Mouse (Mus musculus): ENCODE results near the gene Skiv2l.

Skiv2l gene

GRCm38 (mm10) chr17:34849722-34850516, at the start of gene Skiv2l, which contains the start of gene Nelfe:
Skiv2l (minus strand) TSS chr17:34850210.
Nelfe (plus strand) TSS chr17:34850391.
- peak; percentile 98 for DNase-seq (ENCODE audit: low spot score)

- peak; percentile 28 for DNase-seq (ENCODE audit: low spot score)
Observed at GRCm38 (mm10) chr17:34899053-34899889, 49.3 kb upstream of the Skiv2l start.

- DNase-seq (ENCODE audit: low spot score), result no peak
Observed at GRCm38 (mm10) chr17:34898706-34899052, 48.7 kb upstream of the Skiv2l start.

- peak; percentile 74 for DNase-seq (ENCODE audit: low spot score)
Observed at GRCm38 (mm10) chr17:34898160-34898586, 48.2 kb upstream of the Skiv2l start, which contains the start of the genes C2 and Ehmt2. C2 (minus strand) TSS chr17:34898265. Ehmt2 (plus strand) TSS chr17:34898469.

- peak; percentile 46 for DNase-seq (ENCODE audit: low spot score)
Observed at GRCm38 (mm10) chr17:34897373-34898159, 47.6 kb upstream of the Skiv2l start.

GRCm38 (mm10) chr17:34896366-34896765, 46.4 kb upstream of the Skiv2l start:
- DNase-seq (ENCODE audit: low spot score), result no peak

GRCm38 (mm10) chr17:34895724-34896123, 45.7 kb upstream of the Skiv2l start:
- no peak for DNase-seq (ENCODE audit: low spot score)

GRCm38 (mm10) chr17:34894801-34895530, 45.0 kb upstream of the Skiv2l start:
- DNase-seq (ENCODE audit: low spot score), result peak; percentile 20

GRCm38 (mm10) chr17:34894074-34894597, 44.1 kb upstream of the Skiv2l start:
- peak; percentile 94 for DNase-seq (ENCODE audit: low spot score)

GRCm38 (mm10) chr17:34893072-34893824, 43.2 kb upstream of the Skiv2l start:
- DNase-seq (ENCODE audit: low spot score), result no peak

- DNase-seq (ENCODE audit: low spot score), result no peak
Observed at GRCm38 (mm10) chr17:34891377-34891776, 41.4 kb upstream of the Skiv2l start.

GRCm38 (mm10) chr17:34890074-34890743, 40.2 kb upstream of the Skiv2l start:
- DNase-seq (ENCODE audit: low spot score), result no peak

- no peak for DNase-seq (ENCODE audit: low spot score)
Observed at GRCm38 (mm10) chr17:34887942-34888341, 37.9 kb upstream of the Skiv2l start.

GRCm38 (mm10) chr17:34885615-34886014, 35.6 kb upstream of the Skiv2l start:
- DNase-seq (ENCODE audit: low spot score), result no peak

GRCm38 (mm10) chr17:34884704-34885103, 34.7 kb upstream of the Skiv2l start:
- DNase-seq (ENCODE audit: low spot score), result no peak

- DNase-seq (ENCODE audit: low spot score), result no peak
Observed at GRCm38 (mm10) chr17:34883332-34883731, 33.3 kb upstream of the Skiv2l start.

GRCm38 (mm10) chr17:34881683-34882310, 31.8 kb upstream of the Skiv2l start, which contains the start of gene Gm20547:
Gm20547 (minus strand) TSS chr17:34882042.
- DNase-seq (ENCODE audit: low spot score), result no peak

GRCm38 (mm10) chr17:34881166-34881565, 31.2 kb upstream of the Skiv2l start:
- DNase-seq (ENCODE audit: low spot score), result no peak

GRCm38 (mm10) chr17:34879336-34879879, 29.4 kb upstream of the Skiv2l start, which contains the start of gene Zbtb12:
Zbtb12 (plus strand) TSS chr17:34879483.
- no peak for DNase-seq (ENCODE audit: low spot score)

All from lung, postnatal 25 days (tissue).